Mouse (Mus musculus) lung, postnatal 25 days (tissue): ENCODE measurements at regions not wholly inside any gene's neighbourhood (a gene's known extent, or its start where the extent isn't known, plus 50 kb on each side); places are given as distances from the start of the nearest gene placed in this dataset.

ENCODE experiments used
- DNase-seq: peaks from one replicate; pipeline ENCODE4 v3.0.0; 2022; ENCODE audit warnings: low spot score

DNA sequence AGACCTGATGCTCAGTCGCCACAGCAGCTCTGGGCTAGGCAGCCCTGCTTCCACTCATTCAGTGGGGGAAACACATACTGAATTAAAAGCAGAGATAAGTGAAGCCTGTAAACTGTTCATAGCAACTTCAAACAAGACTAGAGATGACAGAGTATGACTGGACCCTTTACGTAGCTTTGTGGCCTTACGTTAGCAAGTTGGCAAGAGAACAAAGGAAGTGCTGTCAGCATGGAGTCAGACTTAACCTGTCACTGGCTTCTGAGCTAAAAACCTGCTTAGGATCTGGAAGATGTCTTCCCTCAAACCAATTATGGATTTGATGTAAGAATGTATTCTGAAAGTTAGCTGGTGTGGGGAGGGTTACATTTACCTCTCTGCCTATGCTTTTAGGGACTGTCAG, 421.3 kb downstream of the Ttll7 start:
- no peak for DNase-seq

DNA sequence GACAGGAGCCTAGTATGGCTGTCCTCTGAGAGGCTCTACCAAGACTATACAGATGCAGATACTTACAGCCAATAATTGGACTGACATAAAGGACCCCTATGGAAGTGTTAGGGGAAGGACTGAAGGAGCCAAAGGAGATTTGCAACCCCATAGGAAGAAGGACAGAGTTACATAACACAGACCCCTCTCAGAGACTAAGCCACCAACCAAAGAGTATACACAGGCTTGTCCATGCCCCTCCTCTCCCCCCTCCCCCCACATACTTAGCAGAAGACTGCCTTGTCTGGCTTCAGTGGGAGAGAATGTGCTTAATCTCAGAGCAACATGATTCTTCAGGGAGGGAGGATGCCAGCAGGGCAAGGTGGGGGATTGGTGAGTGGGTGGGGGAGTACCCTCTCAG, 426.4 kb downstream of the Ttll7 start:
- no peak for DNase-seq

DNA sequence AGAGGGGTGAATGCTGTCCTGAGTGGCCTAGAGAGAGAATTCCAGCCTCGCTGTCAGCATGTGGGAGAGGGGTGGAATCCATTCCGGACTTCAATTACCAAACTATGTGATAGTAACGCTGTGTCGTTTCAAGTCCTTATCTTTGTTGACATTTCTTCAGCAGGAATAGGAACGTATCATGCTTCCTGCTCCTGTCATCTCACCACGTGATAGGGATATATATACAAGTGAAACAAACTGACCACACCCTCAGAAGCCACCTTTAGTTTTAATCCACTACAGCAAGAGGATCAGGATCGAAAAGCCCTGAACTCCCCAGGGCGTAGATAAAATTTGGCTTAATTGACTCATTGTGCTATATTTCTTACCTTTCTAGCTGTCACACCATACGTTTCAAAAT, 431.6 kb downstream of the Ttll7 start:
- no peak for DNase-seq

DNA sequence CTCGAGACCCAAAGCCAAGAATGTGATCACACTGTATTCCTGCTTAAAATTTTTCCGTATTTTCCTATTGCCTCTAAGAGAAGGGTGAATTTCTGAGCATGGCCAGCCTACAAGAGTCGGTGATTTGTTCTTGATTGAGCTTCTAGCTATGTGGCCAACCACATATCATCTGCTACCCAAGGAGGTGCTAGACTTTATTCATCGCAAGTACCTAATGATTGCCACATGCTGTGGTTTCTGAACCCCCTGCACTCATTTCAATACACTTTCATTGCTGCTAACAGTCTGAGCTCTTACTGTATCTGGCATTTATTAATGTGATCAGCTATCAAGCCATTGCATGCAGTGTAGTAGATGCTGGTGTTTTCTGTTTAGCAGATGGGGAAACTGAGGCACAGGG, 432.2 kb downstream of the Ttll7 start:
- no peak for DNase-seq

DNA sequence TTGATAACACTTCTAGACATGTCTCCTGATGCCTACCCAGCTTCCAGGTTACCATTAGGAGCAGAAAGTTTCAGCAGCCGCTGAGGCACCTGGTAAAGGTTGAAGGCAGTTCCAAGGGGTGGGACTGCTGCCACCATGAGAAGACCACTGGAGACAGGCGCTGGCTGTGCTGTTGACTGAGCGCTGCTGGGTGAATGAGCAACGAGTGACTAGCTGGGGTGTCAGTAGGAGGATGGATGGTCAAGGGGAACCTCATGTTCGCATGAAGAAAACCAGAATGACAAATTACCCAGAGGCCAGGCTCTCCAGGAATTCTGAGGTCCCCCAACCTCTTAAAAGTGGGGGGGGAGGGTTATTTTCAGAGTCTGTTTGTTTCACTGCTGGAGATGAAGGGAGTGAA, 433.3 kb downstream of the Ttll7 start:
- DNase-seq = no peak

DNA sequence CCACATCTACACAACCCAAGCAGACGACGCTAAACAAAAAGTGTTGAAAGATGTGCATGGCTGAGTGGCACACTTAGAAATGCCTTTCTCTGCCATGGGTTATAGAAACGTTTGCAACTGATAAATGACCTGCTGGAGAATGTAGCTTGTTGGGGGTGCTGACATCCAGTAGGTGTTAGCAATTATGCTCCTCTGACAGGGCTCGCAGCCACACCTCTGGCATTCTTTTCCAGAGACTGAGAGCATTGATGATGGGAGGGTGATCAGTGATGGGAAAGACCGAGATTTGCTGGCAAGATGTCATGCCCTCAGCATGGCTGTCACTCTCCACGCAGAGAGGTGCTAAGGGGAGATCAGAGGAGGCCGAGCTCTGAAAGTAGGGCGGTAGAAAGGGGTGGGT, 435.3 kb downstream of the Ttll7 start:
- no peak for DNase-seq

GRCm38 (mm10) chr3:147291696-147292327, 439.6 kb downstream of the Ttll7 start:
- DNase-seq = no peak

DNA sequence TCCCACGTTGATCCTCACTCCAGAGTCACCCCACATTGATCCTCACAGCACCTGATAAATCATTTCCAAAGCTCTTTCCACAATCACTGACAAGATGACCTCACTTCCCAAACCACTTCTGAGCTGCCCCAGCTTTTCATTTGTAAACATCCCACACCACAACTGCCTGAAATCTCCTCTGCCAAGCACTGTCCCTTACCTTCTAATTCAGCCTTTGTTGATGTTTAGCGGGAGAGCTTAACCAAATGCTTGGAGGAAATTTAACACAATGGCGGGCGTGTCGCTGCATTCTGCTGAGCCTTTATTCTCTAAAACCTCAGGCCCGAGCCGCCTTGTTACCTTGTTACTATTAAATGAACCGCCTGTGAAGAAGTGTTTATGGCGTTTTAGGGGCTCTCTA, 445.9 kb downstream of the Ttll7 start:
- DNase-seq = no peak

- no peak for DNase-seq
Measured at GRCm38 (mm10) chr3:147325522-147325921, 473.4 kb downstream of the Ttll7 start.

DNA sequence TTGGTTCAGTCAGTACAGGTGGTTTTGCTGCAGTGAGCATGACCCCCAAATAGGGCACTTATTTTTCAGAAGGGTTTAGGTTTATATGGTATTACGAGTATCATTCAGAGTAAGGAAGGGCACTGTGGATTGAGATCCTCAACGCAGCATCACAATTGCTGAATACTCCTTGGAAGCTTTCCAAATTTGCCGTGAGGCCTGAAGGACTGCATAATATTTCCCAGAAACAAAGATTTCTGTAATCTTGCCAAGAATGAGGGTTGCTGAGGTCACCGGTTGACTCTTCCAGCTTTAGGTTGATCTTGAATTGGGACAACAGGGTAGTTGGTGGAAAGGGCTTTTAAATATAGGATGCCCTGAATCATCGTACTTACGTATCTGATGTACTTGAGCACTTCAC, 482.1 kb downstream of the Ttll7 start:
- DNase-seq = no peak

DNA sequence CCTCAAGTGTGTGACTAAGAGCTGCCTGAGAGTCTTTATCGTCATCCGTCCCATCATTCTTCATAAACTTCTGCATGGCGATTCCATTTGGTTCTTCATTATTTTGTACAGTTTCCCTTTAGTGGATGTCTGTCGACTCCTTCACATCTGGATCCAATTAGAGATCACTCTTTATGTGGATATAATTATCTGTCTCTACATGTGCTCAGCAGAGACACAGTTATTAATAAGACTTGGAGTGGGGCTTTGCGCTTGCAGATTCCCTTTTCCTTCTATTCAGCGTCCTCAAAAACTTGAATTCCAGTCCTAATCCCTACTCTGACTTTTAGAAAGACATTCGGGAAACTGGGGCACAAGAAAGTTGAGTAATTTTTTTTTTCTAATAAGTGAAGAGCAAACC, 483.1 kb downstream of the Ttll7 start:
- no peak for DNase-seq

- DNase-seq = no peak
Measured at GRCm38 (mm10) chr3:147339427-147339826, 487.3 kb downstream of the Ttll7 start.

DNA sequence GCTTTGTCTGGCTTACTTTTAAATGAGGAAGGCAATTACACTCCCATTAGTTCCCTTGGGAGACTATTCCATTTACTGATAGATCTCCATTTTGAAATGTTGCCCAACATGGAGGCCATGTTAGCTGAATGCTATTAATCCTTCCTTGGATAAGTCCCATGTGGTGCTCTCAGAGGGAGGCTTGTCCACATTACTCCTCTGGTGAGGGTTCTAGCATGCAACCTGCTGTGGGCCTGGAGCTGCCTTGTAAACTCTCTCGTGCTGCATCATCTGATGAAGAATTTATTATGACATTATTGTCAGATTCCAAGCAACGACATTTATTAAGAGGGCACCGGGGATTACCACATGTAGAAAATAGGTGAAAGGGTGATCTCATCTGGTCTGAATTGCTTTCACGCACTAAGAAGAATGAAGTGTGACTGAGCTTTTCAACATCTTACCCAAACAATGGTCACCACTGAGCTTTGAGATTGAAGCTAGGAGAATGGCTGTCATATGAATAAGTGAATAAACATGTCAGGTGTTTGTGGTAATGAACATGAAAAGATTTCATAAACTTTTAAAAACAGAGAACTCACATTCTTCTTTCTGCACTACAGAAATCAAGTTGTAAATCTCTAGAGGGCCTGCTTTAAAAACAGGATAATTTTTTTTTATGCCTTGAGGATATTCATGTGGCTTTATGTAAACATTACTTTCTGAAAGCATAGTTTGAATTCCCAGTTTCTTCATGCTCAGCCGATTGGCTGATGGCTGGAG, 495.3 kb downstream of the Ttll7 start:
- DNase-seq = no peak

GRCm38 (mm10) chr3:147387077-147387476, 534.9 kb downstream of the Ttll7 start:
- no peak for DNase-seq

GRCm38 (mm10) chr3:147398298-147398697, 546.1 kb downstream of the Ttll7 start:
- DNase-seq = no peak

DNA sequence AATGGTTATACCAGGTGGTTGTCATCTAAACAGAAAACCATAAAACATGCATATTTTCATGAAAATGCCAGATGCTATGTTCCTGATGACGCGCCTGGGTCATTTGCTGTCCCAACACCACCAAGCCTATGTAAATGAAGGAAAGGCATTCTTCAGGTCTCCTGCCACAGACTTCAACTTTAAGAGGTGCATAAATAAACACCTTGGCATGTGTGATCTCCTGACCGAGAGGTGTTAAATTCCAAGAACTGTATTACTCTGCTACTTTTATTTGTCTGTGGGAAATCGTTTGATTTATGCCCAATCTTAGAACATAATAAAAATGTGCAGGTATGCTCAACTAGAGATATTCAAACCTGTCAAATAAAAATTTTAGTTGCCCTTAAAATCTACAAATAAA, 560.1 kb downstream of the Ttll7 start:
- DNase-seq = no peak

DNA sequence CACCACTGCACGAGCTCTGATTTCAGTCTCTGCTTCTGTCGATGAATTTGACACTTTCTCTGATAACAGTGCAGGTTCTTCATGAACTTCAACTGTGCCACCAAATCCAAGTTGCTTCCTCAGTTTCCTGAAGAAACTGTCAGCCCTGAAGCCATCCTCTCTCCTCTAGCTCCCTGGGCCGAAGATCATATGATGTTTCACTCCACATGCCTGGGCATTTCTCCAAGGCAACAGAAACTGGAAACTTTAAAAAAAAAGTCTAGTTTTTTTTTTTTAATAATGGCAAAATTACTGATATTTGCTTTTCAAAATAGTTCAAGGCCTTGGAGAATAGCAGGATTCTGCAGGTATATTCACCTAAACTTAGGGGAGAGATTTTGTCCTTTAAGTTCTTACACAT, 564.8 kb downstream of the Ttll7 start:
- DNase-seq = no peak

- no peak for DNase-seq
Measured at GRCm38 (mm10) chr3:147419129-147419528, 567.0 kb downstream of the Ttll7 start.

DNA sequence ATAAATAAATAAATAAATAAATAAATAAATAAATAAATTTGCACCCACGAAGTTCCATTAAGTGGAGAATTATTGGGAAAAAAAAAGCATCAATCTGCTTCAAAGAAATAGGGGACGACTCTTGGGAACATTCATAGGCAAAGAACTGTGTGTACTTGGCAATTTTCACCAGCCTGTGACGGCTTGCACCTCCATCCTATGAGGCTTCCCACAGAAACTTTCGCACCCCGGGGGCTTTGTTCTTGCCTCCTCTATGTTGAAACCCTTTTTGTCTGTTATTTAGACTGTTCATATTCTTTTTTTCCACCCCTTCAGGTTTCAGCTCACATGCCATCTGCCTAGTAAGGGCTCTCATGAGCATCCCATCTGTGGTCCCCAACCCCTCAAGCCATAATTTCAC, 570.0 kb downstream of the Ttll7 start:
- no peak for DNase-seq

DNA sequence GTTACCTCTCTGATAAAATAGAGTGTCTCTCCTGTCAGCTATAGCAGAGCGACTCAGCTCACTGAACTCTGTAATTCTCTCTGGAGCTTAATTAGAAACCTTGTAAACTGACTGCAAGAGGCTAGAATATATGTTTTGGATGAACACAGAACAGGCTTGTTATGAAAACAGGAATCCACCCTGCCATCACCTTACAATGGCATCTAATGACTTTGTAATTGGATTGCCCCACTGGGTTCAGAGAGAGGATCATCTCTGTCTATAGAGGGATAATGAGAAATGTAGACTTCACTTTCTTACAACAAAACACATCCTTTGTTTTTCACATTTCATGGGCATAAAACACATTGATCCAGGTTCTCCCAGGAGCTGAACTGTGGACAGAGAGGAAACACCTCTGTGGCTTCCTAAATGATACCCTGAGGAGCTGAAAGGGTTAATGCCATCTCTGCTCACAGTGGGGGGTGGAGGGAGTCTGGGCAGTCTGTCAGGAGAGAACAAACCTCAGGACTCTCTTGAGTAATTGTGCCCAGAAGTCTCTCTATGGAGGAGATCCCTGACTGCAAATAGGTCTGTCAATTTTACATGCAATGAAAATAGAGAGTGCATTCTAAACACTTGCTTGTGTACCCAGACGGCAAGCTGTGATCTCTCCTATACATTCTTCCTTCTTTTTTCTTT, 571.9 kb downstream of the Ttll7 start:
- DNase-seq = no peak

DNA sequence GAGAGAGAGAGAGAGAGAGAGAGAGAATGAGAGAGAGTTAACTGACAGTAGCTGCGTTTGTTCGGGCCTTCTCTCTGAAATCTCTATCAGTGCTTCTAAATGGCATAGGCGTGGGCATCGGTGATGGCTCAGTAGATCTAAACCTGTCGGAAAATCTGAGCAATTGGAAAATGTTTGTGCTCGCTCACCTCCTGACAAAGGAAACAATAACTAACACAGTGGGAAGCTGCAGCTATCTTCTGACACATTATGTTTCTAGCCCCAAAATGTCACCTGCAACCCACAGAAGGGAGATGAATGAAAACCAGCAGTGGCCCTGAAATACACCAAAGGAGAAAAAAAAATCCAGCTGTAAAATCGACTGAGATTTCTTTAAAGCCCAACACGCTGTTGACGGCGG, 576.7 kb downstream of the Ttll7 start:
- no peak for DNase-seq

GRCm38 (mm10) chr3:147442925-147443690, 590.9 kb downstream of the Ttll7 start:
- DNase-seq = no peak

GRCm38 (mm10) chr3:147443691-147443960, 591.5 kb downstream of the Ttll7 start:
- no peak for DNase-seq
